Mouse (Mus musculus) liver, embryonic 14.5 days (tissue): ENCODE data around the gene E2f8.

Experiments used
- CTCF ChIP-seq: IDR thresholded peaks from 2 replicates; pipeline ENCODE4 v1.5.1; 2016; ENCODE audit warnings: antibody characterized with exemption, low read depth, control low read depth
- EP300 ChIP-seq: IDR thresholded peaks from 2 replicates; pipeline ENCODE4 v1.6.1; 2016; ENCODE audit warnings: antibody characterized with exemption, low read depth

DNA sequence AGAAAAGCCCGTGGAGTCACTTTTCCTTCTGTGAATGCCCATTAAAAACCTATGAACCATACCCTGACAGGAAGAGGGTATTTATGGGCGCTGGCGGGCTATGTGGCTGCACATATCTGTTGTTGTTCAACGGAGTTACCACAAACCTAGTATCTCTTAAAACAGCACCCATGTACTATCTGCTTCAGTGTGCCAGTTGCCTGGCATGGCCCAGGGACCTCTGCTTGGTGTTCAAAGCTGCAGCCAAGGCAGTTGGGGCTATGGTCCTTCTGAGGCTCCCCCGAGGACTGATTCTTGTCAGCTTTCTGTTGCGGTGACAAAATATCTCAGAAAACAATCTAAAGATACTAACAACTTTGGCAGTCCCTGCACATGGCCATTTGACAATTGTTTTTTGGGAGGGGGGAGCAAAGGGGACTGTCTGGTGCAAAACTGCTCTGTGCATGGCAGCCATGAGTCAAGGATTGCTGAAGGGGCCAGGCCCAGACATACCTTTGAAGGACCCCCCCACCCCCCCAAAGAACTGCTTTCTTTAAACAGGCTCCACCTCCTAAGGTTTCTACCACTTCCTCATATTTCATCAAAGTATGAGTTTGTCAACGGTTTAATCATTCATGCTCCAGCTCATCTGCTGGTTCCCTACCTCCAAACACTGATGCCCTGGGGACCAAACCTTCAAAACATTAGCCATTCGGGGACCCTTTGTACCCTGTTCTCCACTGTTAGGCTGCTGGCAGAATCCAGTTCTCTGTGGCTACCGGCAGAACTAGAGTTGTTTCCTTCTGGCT is 16.5 kb downstream of the E2f8 start:
- TF ChIP-seq CTCF = no peak
- peak; percentile 45; the same call in 1 of the 2 replicates for TF ChIP-seq EP300
